In genomic region chr19:5195417-5196035, GRCm38 (mm10) we compare ENCODE assay signal across 8 mouse cellular contexts.
A peak's percentile ranks its signal among the peaks of the same experiment; 100 is the strongest.
DNase-seq lines count a peak whose midpoint lies in the region; ATAC-seq lines count a peak whose summit lies in the region.

No protein-coding gene starts in this region.

- H3K9me3 ChIP-seq in limb, embryonic 11.5 days (ENCODE audit: control insufficient read depth, low read length) = no peaks in the 10 kb centered on the region
- H3K9me3 ChIP-seq in limb, embryonic 10.5 days (replicated peaks) = no peaks in the 10 kb centered on the region
- no peaks in the 10 kb centered on the region for H3K9me3 ChIP-seq in heart, embryonic 16.5 days (replicated peaks; ENCODE audit: control insufficient read depth, low read length)

- peak; percentile 32 for DNase-seq in limb, embryonic 11.5 days (ENCODE audit: low spot score)
- no peak for DNase-seq in limb, embryonic 10.5 days (ENCODE audit: low spot score)
- peak; percentile 76 for DNase-seq in NIH3T3 (ENCODE audit: low read depth)
- peak; percentile 61 for DNase-seq in cerebellum, adult 8-10 months
- peak; percentile 17 to 48 for DNase-seq in left cerebral cortex, adult 18-20 months (ENCODE audit: low spot score in 2 of 2)
- DNase-seq in retina, embryonic 14.5 days (ENCODE audit: low spot score) = peak; percentile 85
- DNase-seq in testis, postnatal 14 days (ENCODE audit: low spot score) = no peak

- 62% methylated on average over 7 of the region's 7 CpGs for WGBS in limb, embryonic 11.5 days
- WGBS in limb, embryonic 10.5 days = 64% methylated on average over 7 of the region's 7 CpGs
- WGBS in heart, embryonic 16.5 days = 45% methylated on average over 7 of the region's 7 CpGs

- no peak overlapping the region for H3K4me2 ChIP-seq in limb, embryonic 11.5 days (ENCODE audit: low read depth, severe bottlenecking)
- H3K4me2 ChIP-seq in heart, embryonic 16.5 days (ENCODE audit: low read depth, low read length) = no peak overlapping the region

- H3K36me3 ChIP-seq in limb, embryonic 11.5 days (ENCODE audit: control insufficient read depth, insufficient read depth, low read length) = no peaks in the 10 kb centered on the region
- no peaks in the 10 kb centered on the region for H3K36me3 ChIP-seq in limb, embryonic 10.5 days
- no peaks in the 10 kb centered on the region for H3K36me3 ChIP-seq in heart, embryonic 16.5 days (ENCODE audit: control insufficient read depth, insufficient read depth)

- H3K27me3 ChIP-seq in limb, embryonic 11.5 days (ENCODE audit: control insufficient read depth, insufficient read depth, low read length) = no peaks in the 10 kb centered on the region
- H3K27me3 ChIP-seq in limb, embryonic 10.5 days (ENCODE audit: low read depth, poor library complexity, severe bottlenecking) = no peaks in the 10 kb centered on the region
- no peaks in the 10 kb centered on the region for H3K27me3 ChIP-seq in heart, embryonic 16.5 days (ENCODE audit: control insufficient read depth, insufficient read depth, low read length)

- no peak overlapping the region for H3K27ac ChIP-seq in limb, embryonic 11.5 days (replicated peaks; ENCODE audit: low read depth, low read length)
- no peak overlapping the region for H3K27ac ChIP-seq in limb, embryonic 10.5 days
- no peak overlapping the region for H3K27ac ChIP-seq in heart, embryonic 16.5 days (ENCODE audit: low read length)

- H3K4me3 ChIP-seq in limb, embryonic 11.5 days (ENCODE audit: low read depth, low read length) = no peak overlapping the region
- H3K4me3 ChIP-seq in limb, embryonic 10.5 days = no peak overlapping the region
- H3K4me3 ChIP-seq in heart, embryonic 16.5 days (ENCODE audit: low read length) = no peak overlapping the region

- H3K4me1 ChIP-seq in limb, embryonic 11.5 days (ENCODE audit: control insufficient read depth, insufficient read depth, low read length) = no peaks in the 10 kb centered on the region
- H3K4me1 ChIP-seq in limb, embryonic 10.5 days = peaks cover 8% of the 10 kb centered on the region; the same call in 1 of the 2 replicates
- 0 out of 2 replicates have a peak, but pooled peaks cover 3% of the 10 kb centered on the region for H3K4me1 ChIP-seq in heart, embryonic 16.5 days (ENCODE audit: control insufficient read depth, insufficient read depth, low read length)

- ATAC-seq in limb, embryonic 11.5 days (ENCODE audit: insufficient number of reproducible peaks, low FRiP score, low TSS enrichment, low read depth) = no peak
- ATAC-seq in heart, embryonic 16.5 days (replicated peaks; ENCODE audit: extremely low read depth, insufficient read depth, low FRiP score) = peak; percentile 63; the same call in 1 of the 2 replicates

- H3K9ac ChIP-seq in limb, embryonic 11.5 days (ENCODE audit: low read length) = no peak overlapping the region
- no peak overlapping the region for H3K9ac ChIP-seq in heart, embryonic 16.5 days (ENCODE audit: low read length)

Comparison
In these comparisons a context has a peak if more than half of its experiments do, and no peak if none do; other contexts are left out.
1. DNase-seq: peak in limb, embryonic 11.5 days (single experiment), NIH3T3 (single experiment), cerebellum, adult 8-10 months (single experiment), left cerebral cortex, adult 18-20 months (2 of 2) and retina, embryonic 14.5 days (single experiment); none in limb, embryonic 10.5 days (single experiment) and testis, postnatal 14 days (single experiment).